Mouse (Mus musculus) lung, postnatal 25 days (tissue): Measurements from ENCODE around the gene Itpk1.
A peak's percentile ranks its signal among the peaks of the same experiment; 100 is the strongest.

Experiments used
- DNase-seq: peaks from one replicate; pipeline ENCODE4 v3.0.0; 2022; ENCODE audit warnings: low spot score

The Itpk1 gene

DNA sequence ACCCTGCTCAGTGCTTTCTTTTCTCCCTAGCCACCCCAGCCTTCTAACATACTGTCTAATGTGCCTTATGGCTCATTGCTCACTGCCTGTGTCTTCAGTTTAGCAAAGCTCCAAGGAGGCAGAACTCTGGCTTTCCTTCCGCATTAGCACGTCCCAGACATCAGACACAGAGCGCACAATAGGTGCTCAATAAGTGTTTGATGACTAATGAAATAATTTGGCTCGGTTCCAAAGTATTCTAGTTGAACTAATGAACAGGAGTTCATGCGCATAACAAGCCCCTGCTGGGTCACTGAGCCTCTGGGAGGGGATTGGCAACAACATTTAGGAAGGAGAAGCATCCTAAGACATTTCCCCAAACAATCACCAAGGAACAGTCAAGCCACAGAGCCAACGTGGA, 152.7 kb downstream of the Itpk1 start:
- no peak for DNase-seq

DNA sequence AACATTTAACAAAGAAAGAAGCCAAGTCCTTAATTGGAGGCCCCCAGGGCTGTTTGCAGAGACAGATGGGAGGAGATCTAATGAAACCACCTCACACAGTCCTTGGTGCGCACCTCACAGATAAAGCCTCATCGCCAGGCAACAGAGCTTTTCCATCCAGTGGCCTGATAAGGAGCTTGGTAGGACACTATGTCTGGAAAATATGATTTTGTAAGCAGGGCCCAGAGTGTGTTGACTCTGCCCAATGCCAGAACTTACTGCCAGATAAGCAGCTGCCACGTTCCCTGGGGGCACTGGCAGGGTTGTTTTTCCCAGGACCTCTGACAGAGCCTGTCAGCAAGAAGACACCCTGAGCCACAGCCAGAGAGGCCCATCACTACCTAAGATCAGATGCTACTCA, 153.5 kb downstream of the Itpk1 start:
- no peak for DNase-seq

DNA sequence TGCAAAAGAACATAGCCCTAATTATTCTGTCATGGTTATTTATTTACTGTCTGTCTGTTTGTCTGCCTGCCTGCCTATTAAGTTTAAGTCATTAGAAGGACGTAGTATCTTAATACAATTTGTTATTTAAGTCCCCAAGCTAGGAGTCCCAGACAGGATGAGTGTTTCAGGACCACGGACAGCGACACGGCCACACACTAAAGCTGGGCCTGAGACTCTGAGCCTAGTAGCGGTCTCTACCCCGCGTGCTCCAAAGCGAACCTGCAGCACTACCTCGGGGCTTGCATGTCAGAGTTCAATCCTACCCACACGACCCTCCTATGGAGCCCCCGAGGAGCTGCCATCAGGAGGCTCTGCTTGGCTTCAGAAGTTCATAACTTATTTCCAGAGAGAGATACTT, 154.2 kb downstream of the Itpk1 start:
- DNase-seq: peak; percentile 59

DNA sequence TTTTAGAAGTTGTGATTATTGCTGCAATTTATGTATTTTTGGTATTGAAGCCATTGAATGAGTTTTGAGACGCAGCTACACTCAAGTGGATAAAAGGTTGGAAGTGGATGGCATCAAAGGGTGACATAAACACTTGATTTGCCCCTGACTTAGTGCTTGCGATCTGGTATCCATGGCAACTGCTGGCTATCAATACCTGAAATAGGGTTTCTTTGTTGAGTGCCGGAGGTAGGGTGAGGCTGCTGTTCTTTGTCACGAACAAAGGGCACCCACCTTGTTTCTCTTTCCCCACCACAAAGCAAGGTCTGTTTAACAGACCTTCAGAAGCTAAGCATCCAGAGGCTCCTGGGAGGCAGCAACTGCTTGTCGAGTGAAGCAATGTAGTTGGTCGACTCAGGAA, 159.6 kb downstream of the Itpk1 start:
- DNase-seq: no peak

DNA sequence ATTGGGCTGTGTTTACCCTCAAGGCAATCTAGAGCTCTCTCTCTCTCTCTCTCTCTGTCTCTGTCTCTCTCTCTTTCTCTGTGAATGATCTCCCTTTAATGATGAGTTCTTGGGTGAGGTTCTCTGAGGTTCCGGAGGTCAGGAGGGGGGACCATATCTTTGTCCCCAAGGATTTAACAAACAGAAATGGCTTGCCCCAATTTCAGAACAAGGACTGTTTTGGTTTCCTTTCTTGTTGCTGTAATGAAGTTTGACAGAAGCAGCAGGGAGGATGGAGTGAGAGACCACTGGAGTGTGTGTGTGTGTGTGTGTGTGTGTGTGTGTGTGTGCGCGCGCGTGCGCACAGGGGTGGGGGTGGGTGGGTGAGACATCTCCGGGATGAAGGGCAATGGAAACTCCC, 163.6 kb downstream of the Itpk1 start:
- no peak for DNase-seq

DNA sequence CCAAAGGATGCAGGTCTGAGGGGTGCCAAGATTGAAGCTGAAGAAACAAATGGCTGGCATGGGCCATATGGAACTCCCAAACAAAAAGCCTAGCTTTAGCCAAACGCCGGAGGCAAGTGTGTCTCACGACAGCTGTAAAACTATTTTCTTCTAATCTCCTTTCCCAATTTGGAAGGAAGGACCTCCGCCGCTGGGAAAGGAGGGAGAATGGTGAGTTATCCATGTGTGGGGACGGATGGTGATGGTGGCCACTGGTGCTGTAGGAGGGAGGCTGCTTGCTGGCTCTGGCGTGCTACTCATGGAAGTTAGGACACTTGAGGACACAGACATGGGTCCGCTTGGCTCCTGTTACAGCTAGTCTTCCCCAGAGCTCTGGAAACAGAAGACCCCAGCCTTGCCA, 164.5 kb downstream of the Itpk1 start:
- no peak for DNase-seq

DNA sequence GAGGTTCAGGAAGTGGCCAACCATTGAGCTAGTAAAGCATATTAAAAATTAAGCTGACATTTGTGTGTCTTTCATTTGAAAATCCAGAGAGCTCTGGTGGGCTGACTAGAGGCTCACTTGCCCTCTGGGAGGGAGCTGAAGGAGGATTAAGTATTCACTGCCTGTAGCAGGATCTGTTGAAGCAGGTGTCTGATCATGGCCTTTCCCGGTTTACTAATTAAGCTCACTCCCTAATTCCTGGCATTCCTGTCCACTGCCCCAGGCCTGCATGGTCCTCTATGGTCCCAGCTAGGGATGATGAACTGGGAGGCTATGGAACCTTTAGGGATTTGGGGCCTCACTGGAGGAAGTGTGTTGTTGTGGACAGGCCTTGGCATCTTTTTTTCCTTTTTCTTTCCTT, 168.9 kb downstream of the Itpk1 start:
- no peak for DNase-seq

DNA sequence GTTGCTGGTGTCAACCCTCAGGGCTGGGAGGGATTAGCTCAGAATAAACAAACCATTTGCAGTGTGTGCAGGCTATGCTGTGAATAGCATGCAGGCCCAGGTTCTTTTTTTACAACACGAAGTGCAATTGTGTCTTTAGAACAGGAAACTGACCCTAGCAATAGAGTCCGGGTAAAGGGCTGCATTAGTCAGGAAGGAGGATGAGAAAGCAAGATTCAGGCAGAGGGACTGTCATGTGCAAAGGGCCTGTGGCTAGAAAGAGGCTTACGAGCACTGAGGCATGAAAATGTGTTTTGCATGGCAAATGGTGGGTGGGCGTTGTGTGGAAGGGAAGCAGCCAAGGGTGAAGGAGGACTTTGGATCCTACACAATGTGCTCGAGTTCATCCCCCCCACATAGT, 176.7 kb downstream of the Itpk1 start:
- no peak for DNase-seq

DNA sequence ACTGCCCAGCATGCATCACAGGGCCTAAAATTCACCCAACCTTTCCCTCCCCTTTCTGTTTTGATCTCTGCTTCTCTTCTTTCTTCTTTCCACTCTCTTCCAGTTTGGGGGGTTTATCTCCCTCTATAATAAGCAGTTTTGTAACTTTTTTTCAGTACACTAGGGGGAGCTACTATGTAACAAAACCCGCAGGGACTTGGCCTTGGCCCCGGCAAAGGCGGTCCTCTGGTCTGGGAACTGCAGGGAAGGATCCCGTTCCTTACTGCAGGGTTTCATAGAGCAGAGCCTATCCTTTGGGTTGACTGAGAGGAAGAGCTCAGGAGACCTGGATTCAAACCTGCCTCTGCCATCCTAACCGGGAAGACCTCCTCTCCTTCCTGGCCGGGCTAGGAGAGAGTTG, 180.0 kb downstream of the Itpk1 start:
- DNase-seq: peak; percentile 40

DNA sequence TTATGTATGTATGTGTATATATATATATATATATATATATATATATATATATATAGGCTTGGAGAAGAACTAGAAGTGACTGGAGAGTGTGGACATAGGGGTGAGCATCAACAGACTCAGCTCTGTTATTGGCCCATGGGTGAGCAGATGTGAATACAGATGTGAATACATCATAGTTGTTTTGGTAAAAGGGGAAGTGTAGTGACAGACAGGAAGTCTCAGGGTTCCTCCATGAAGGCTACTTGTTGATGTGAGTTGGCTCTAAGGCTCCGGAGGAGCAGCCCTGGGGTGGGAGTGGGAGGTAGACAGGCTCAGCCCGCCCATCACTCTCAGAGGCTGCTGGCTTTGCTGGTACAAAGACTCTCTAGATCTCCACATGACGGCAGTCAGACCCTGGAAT, 180.5 kb downstream of the Itpk1 start:
- DNase-seq: no peak

DNA sequence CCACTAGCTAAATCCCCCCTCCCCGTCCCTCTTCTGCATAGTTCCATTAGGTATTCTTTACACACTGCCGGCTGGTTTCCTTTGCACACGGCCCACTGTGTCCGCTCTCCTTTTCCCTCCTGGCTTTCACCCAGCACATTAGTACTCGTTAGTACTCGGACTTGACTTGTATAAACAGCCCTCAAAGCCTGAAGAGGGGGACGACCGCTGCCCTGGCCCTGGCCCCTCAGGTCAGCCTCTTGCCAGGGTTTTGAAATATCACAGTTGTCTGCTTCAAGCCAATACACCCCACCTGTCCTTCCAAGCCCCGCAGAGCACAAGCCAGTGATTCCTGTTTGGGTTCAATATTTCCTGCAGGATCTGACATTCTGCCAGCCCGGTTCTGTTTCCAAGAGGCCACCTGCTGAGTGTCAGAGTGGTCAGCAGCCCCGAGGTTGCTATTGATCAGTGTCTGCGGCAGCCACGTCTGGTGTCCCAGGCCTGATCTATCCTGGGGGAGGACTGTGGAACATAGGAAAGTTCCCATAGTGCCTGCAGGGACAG, 182.9 kb downstream of the Itpk1 start:
- peak; percentile 70 for DNase-seq

DNA sequence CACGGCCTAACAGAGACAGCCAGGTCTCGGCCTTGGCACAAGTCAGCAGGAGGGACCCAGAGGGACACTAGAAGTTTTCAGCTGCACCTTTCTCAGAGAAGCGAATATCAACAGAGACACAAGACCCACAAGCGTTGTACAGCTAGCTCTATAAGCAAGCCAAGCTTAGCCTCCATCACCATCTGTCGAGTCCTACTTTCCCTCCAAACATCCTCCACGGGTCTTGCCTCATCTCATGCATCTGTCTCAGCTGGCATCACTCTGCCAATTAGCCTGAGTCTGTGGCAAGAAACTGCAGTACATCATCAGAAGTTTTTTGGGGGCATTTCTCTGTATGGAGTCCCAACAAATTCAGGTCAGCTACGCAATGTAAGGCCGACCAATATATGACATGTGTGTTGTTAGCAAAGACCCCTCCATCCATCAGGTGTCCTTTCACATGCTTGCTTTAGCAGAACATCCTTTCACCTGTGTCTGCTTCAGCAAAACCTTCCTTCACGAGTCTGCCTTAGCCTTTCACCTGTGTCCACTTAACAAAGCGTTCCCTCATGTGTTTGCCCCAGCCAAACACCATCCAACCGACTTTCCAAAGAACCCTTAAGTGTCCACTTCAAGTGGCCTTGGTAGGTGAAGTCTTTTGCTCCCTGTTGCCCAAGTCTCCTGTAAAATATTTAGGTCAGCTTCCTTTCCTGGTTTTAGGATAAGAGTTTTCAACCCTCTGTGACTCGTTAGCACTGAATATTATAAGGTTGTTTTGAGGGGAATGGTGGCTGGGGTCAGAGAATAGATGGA, 184.6 kb downstream of the Itpk1 start:
- DNase-seq: peak; percentile 79
